ENCODE assay signal across 10 mouse cellular contexts in the genomic region with DNA sequence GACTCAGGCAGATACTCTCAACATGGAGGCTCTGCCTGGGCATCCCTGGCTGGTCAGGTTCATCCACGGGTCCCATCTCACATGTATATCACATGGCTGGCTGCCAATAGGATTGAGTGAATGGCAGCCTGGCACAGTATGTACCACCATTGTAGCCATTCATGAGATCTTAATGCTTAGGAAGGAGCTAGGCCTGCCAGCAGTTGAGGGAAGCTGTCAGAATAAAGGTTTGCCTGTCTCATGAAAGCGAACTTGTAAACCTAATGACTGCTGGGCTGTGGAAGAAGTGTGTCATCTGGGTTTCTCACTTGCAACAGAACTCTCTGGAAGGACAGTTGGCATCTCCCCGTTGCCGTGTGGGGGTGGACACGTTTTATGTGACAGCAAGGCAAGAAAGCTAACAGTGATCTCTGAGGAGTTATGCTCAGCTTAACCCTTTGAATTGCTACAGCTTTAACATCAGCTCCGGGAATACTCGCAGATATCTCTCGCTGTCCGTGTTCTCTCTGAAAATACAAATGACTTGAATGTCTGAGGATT. TPM values are rescaled to one million over a fixed set of nuclear protein-coding genes. Genes with fewer than 3 reads are reported as not detected.
DNase-seq lines count a peak whose midpoint lies in the region; ATAC-seq and TF ChIP-seq lines count a peak whose summit lies in the region.
"Had no signal": no experiment of that assay in that cellular context is flagged by ENCODE, and none has a peak within 500 bp of the region (broad histone marks: within the 10 kb centered on the region; RNA-seq: fewer than 3 reads in every experiment).

No protein-coding gene starts in this region.

- no peak for DNase-seq in hindbrain, embryonic 10.5 days (ENCODE audit: low spot score)
- peak; percentile 80 for DNase-seq in midbrain, embryonic 11.5 days (ENCODE audit: low spot score, missing footprints)
- DNase-seq in midbrain, embryonic 14.5 days: no peak
- peak; percentile 64 for DNase-seq in brain, adult 2 months (ENCODE audit: low read depth, low spot score)
- DNase-seq in forebrain, postnatal 0 days: peak; percentile 15
- no peak for DNase-seq in embryo, embryonic 10 days (ENCODE audit: low spot score)

- peaks cover 18% of the 10 kb centered on the region for H3K4me1 ChIP-seq in hindbrain, embryonic 16.5 days (ENCODE audit: control insufficient read depth, insufficient read depth, low read depth, low read length)
- H3K4me1 ChIP-seq in hindbrain, embryonic 10.5 days (replicated peaks): peaks cover 40% of the 10 kb centered on the region
- H3K4me1 ChIP-seq in midbrain, embryonic 11.5 days (ENCODE audit: control insufficient read depth, insufficient read depth, low read length): peaks cover 8% of the 10 kb centered on the region
- peaks cover 21% of the 10 kb centered on the region for H3K4me1 ChIP-seq in midbrain, embryonic 14.5 days (ENCODE audit: control insufficient read depth, insufficient read depth, low read length)
- no peaks in the 10 kb centered on the region for H3K4me1 ChIP-seq in forebrain, postnatal 0 days (ENCODE audit: insufficient read depth)
- H3K4me1 ChIP-seq: liver, embryonic 15.5 days had no signal

- no peak overlapping the region for H3K4me3 ChIP-seq in hindbrain, embryonic 16.5 days (ENCODE audit: low read length)
- no peak overlapping the region for H3K4me3 ChIP-seq in hindbrain, embryonic 10.5 days
- no peak overlapping the region for H3K4me3 ChIP-seq in midbrain, embryonic 11.5 days (ENCODE audit: low read depth, low read length)
- no peak overlapping the region for H3K4me3 ChIP-seq in midbrain, embryonic 14.5 days (replicated peaks; ENCODE audit: low read depth, low read length)
- H3K4me3 ChIP-seq in forebrain, postnatal 0 days (ENCODE audit: low read depth, low read length): no peak overlapping the region
- H3K4me3 ChIP-seq: kidney, embryonic 15.5 days; limb, embryonic 12.5 days; liver, embryonic 15.5 days had no signal

- peak; percentile 18; the same call in 1 of the 2 replicates for ATAC-seq in hindbrain, embryonic 16.5 days
- no peak for ATAC-seq in midbrain, embryonic 11.5 days (ENCODE audit: low FRiP score)
- no peak for ATAC-seq in midbrain, embryonic 14.5 days (ENCODE audit: low FRiP score, low TSS enrichment)
- peak; percentile 36; the same call in 1 of the 2 replicates for ATAC-seq in forebrain, postnatal 0 days

- no peaks in the 10 kb centered on the region; the same call in 1 of the 2 replicates for H3K27me3 ChIP-seq in hindbrain, embryonic 16.5 days (replicated peaks; ENCODE audit: control insufficient read depth, insufficient read depth, low read length)
- H3K27me3 ChIP-seq in hindbrain, embryonic 10.5 days (ENCODE audit: insufficient read depth, poor library complexity, severe bottlenecking): peaks cover 7% of the 10 kb centered on the region; the same call in 1 of the 2 replicates
- no peaks in the 10 kb centered on the region for H3K27me3 ChIP-seq in midbrain, embryonic 11.5 days (ENCODE audit: control insufficient read depth, insufficient read depth, low read length)
- no peaks in the 10 kb centered on the region for H3K27me3 ChIP-seq in midbrain, embryonic 14.5 days (ENCODE audit: control insufficient read depth, insufficient read depth, low read length)
- no peaks in the 10 kb centered on the region for H3K27me3 ChIP-seq in forebrain, postnatal 0 days (ENCODE audit: insufficient read depth, low read length)

- no peak overlapping the region for H3K27ac ChIP-seq in hindbrain, embryonic 16.5 days (ENCODE audit: low read depth, low read length)
- no peak overlapping the region; the same call in 1 of the 2 replicates for H3K27ac ChIP-seq in hindbrain, embryonic 10.5 days
- no peak overlapping the region for H3K27ac ChIP-seq in midbrain, embryonic 11.5 days (ENCODE audit: low read depth, low read length)
- H3K27ac ChIP-seq in midbrain, embryonic 14.5 days (replicated peaks; ENCODE audit: low read depth, low read length): no peak overlapping the region
- no peak overlapping the region for H3K27ac ChIP-seq in forebrain, postnatal 0 days (ENCODE audit: low read depth, low read length)
- H3K27ac ChIP-seq: kidney, embryonic 15.5 days; limb, embryonic 12.5 days; liver, embryonic 15.5 days had no signal

- H3K36me3 ChIP-seq in hindbrain, embryonic 16.5 days (ENCODE audit: control insufficient read depth, insufficient read depth, low read length): no peaks in the 10 kb centered on the region
- no peaks in the 10 kb centered on the region for H3K36me3 ChIP-seq in hindbrain, embryonic 10.5 days
- H3K36me3 ChIP-seq in midbrain, embryonic 11.5 days (ENCODE audit: control insufficient read depth, insufficient read depth, low read length): no peaks in the 10 kb centered on the region
- H3K36me3 ChIP-seq in midbrain, embryonic 14.5 days (ENCODE audit: control insufficient read depth, insufficient read depth, low read length): no peaks in the 10 kb centered on the region
- no peaks in the 10 kb centered on the region for H3K36me3 ChIP-seq in forebrain, postnatal 0 days (ENCODE audit: insufficient read depth)
- H3K36me3 ChIP-seq: kidney, embryonic 15.5 days; limb, embryonic 12.5 days; liver, embryonic 15.5 days had no signal

- 48% methylated on average over 9 of the region's 9 CpGs for WGBS in hindbrain, embryonic 16.5 days
- WGBS in hindbrain, embryonic 10.5 days: 81% methylated on average over 9 of the region's 9 CpGs
- WGBS in midbrain, embryonic 11.5 days: 85% methylated on average over 9 of the region's 9 CpGs
- WGBS in midbrain, embryonic 14.5 days: 70% methylated on average over 9 of the region's 9 CpGs
- WGBS in forebrain, postnatal 0 days: 44% methylated on average over 9 of the region's 9 CpGs

- H3K9ac ChIP-seq in hindbrain, embryonic 16.5 days (ENCODE audit: low read depth, low read length): no peak overlapping the region
- H3K9ac ChIP-seq in midbrain, embryonic 11.5 days (ENCODE audit: low read length): no peak overlapping the region
- H3K9ac ChIP-seq in midbrain, embryonic 14.5 days (replicated peaks; ENCODE audit: low read length): no peak overlapping the region
- no peak overlapping the region for H3K9ac ChIP-seq in forebrain, postnatal 0 days
- H3K9ac ChIP-seq: kidney, embryonic 15.5 days; limb, embryonic 12.5 days; liver, embryonic 15.5 days had no signal

- TF ChIP-seq CTCF in forebrain, postnatal 0 days (IDR thresholded peaks at IDR 0.05; ENCODE audit: low read depth): no peak

- no peaks in the 10 kb centered on the region for H3K9me3 ChIP-seq in hindbrain, embryonic 16.5 days (ENCODE audit: control insufficient read depth, low read length)
- no peaks in the 10 kb centered on the region for H3K9me3 ChIP-seq in hindbrain, embryonic 10.5 days
- H3K9me3 ChIP-seq in midbrain, embryonic 11.5 days (ENCODE audit: control insufficient read depth, low read length): no peaks in the 10 kb centered on the region
- H3K9me3 ChIP-seq in midbrain, embryonic 14.5 days (ENCODE audit: control insufficient read depth, low read length): no peaks in the 10 kb centered on the region
- no peaks in the 10 kb centered on the region for H3K9me3 ChIP-seq in forebrain, postnatal 0 days (ENCODE audit: low read length)
- H3K9me3 ChIP-seq: kidney, embryonic 15.5 days; limb, embryonic 12.5 days; liver, embryonic 15.5 days had no signal

- no peak overlapping the region for H3K4me2 ChIP-seq in hindbrain, embryonic 16.5 days (ENCODE audit: low read length)
- H3K4me2 ChIP-seq in midbrain, embryonic 11.5 days: no peak overlapping the region
- H3K4me2 ChIP-seq in midbrain, embryonic 14.5 days (ENCODE audit: low read length): no peak overlapping the region
- no peak overlapping the region for H3K4me2 ChIP-seq in forebrain, postnatal 0 days (ENCODE audit: low read depth)
- H3K4me2 ChIP-seq: kidney, embryonic 15.5 days; limb, embryonic 12.5 days; liver, embryonic 15.5 days had no signal

RNA-seq across cellular contexts. Expression of a gene that starts 59.1 kb away (rescaled TPM):
- polyA plus RNA-seq in hindbrain, embryonic 16.5 days (2015; fragmentation: Nextera tagmentation; extraction: Ambion mirVana): 108 and 115 TPM in 2 replicates
- polyA plus RNA-seq in hindbrain, embryonic 10.5 days (2016; fragmentation: Nextera tagmentation; extraction: Ambion mirVana): 142 and 143 TPM in 2 replicates
- polyA plus RNA-seq in midbrain, embryonic 11.5 days (2014; fragmentation: Nextera tagmentation; extraction: Ambion mirVana): 128 TPM in 2 replicates
- 96.4 and 110 TPM in 2 replicates for polyA plus RNA-seq in midbrain, embryonic 14.5 days (2014; fragmentation: Nextera tagmentation; extraction: Ambion mirVana)
- total RNA-seq in forebrain, postnatal 0 days (2014; rRNA removed): 91.6 and 92.5 TPM in 2 replicates
- 99.8 and 108 TPM in 2 replicates for polyA plus RNA-seq in forebrain, postnatal 0 days (2015; fragmentation: Nextera tagmentation; extraction: Ambion mirVana)

RNA-seq across cellular contexts. Expression of a gene that starts 59.6 kb away (rescaled TPM):
- polyA plus RNA-seq in hindbrain, embryonic 16.5 days (2015; fragmentation: Nextera tagmentation; extraction: Ambion mirVana): 5.0 and 6.0 TPM in 2 replicates
- polyA plus RNA-seq in hindbrain, embryonic 10.5 days (2016; fragmentation: Nextera tagmentation; extraction: Ambion mirVana): 9.0 and 10.4 TPM in 2 replicates
- 4.7 and 5.0 TPM in 2 replicates for polyA plus RNA-seq in midbrain, embryonic 11.5 days (2014; fragmentation: Nextera tagmentation; extraction: Ambion mirVana)
- polyA plus RNA-seq in midbrain, embryonic 14.5 days (2014; fragmentation: Nextera tagmentation; extraction: Ambion mirVana): 3.7 and 4.3 TPM in 2 replicates
- 6.2 and 12.4 TPM in 2 replicates for total RNA-seq in forebrain, postnatal 0 days (2014; rRNA removed)
- polyA plus RNA-seq in forebrain, postnatal 0 days (2015; fragmentation: Nextera tagmentation; extraction: Ambion mirVana): 4.6 and 5.3 TPM in 2 replicates

Comparison
In these comparisons a context has a peak if more than half of its experiments do, and no peak if none do; other contexts are left out.
1. DNase-seq: peak in midbrain, embryonic 11.5 days (single experiment), brain, adult 2 months (single experiment) and forebrain, postnatal 0 days (single experiment); none in hindbrain, embryonic 10.5 days (single experiment), midbrain, embryonic 14.5 days (single experiment) and embryo, embryonic 10 days (single experiment).
2. ATAC-seq: peak in hindbrain, embryonic 16.5 days (single experiment) and forebrain, postnatal 0 days (single experiment); none in midbrain, embryonic 11.5 days (single experiment) and midbrain, embryonic 14.5 days (single experiment).